9 mouse cellular contexts compared by ENCODE assay signal in genomic region chr9:109093786-109094552, GRCm38 (mm10). TPM values are rescaled to one million over a fixed set of nuclear protein-coding genes. Genes with fewer than 3 reads are reported as not detected.
DNase-seq lines count a peak whose midpoint lies in the region; ATAC-seq and TF ChIP-seq lines count a peak whose summit lies in the region.
"Had no signal": no experiment of that assay in that cellular context is flagged by ENCODE, and none has a peak within 500 bp of the region (broad histone marks: within the 10 kb centered on the region; RNA-seq: fewer than 3 reads in every experiment).

No protein-coding gene starts in this region.

- TF ChIP-seq POLR2A in liver, adult 2 months (IDR thresholded peaks at IDR 0.05; ENCODE audit: extremely low read depth, insufficient read depth, low read length): 0 out of 2 replicates have a peak, but pooled peaks have one; percentile 33

- WGBS in liver, adult 2 months: 9% methylated on average over 11 of the region's 11 CpGs
- WGBS in hindbrain, embryonic 16.5 days: 8% methylated on average over 11 of the region's 11 CpGs
- WGBS in liver, embryonic 13.5 days (ENCODE audit: insufficient replicate concordance): 34% methylated on average over 11 of the region's 11 CpGs
- 17% methylated on average over 11 of the region's 11 CpGs for WGBS in neural tube, embryonic 14.5 days

- no peaks in the 10 kb centered on the region for H3K36me3 ChIP-seq in liver, adult 2 months (ENCODE audit: control insufficient read depth, insufficient read depth, low read length)
- H3K36me3 ChIP-seq in hindbrain, embryonic 16.5 days (ENCODE audit: control insufficient read depth, insufficient read depth, low read length): 0 out of 2 replicates have a peak, but pooled peaks cover 5% of the 10 kb centered on the region
- peaks cover 31% of the 10 kb centered on the region for H3K36me3 ChIP-seq in liver, embryonic 13.5 days
- H3K36me3 ChIP-seq in neural tube, embryonic 14.5 days (ENCODE audit: control insufficient read depth, insufficient read depth, low read length): 0 out of 2 replicates have a peak, but pooled peaks cover 3% of the 10 kb centered on the region

- peak overlapping the region; percentile 92 for H3K27ac ChIP-seq in liver, adult 2 months (replicated peaks; ENCODE audit: insufficient read depth, low read depth, low read length)
- H3K27ac ChIP-seq in hindbrain, embryonic 16.5 days (ENCODE audit: low read depth, low read length): peak overlapping the region; percentile 98
- peak overlapping the region; percentile 75 for H3K27ac ChIP-seq in liver, embryonic 13.5 days
- peak overlapping the region; percentile 100 for H3K27ac ChIP-seq in neural tube, embryonic 14.5 days (ENCODE audit: low read depth, low read length)

- H3K4me3 ChIP-seq in liver, adult 2 months (ENCODE audit: insufficient read depth, low read depth, low read length): peak overlapping the region; percentile 5
- peak overlapping the region; percentile 79 for H3K4me3 ChIP-seq in hindbrain, embryonic 16.5 days (ENCODE audit: low read length)
- peak overlapping the region; percentile 60 for H3K4me3 ChIP-seq in liver, embryonic 13.5 days (replicated peaks)
- H3K4me3 ChIP-seq in neural tube, embryonic 14.5 days (ENCODE audit: low read depth, low read length): peak overlapping the region; percentile 78; the same call in 1 of the 2 replicates

- peak overlapping the region; percentile 83 for H3K4me2 ChIP-seq in hindbrain, embryonic 16.5 days (ENCODE audit: low read length)
- peak overlapping the region; percentile 69 for H3K4me2 ChIP-seq in liver, embryonic 13.5 days
- H3K4me2 ChIP-seq in neural tube, embryonic 14.5 days (ENCODE audit: low read depth, low read length): peak overlapping the region; percentile 95

- no peaks in the 10 kb centered on the region for H3K9me3 ChIP-seq in hindbrain, embryonic 16.5 days (ENCODE audit: control insufficient read depth, low read length)
- H3K9me3 ChIP-seq in liver, embryonic 13.5 days (replicated peaks): no peaks in the 10 kb centered on the region
- no peaks in the 10 kb centered on the region for H3K9me3 ChIP-seq in neural tube, embryonic 14.5 days (ENCODE audit: control insufficient read depth, low read length)

- H3K27me3 ChIP-seq in liver, adult 2 months (ENCODE audit: control insufficient read depth, insufficient read depth, low read length): no peaks in the 10 kb centered on the region
- no peaks in the 10 kb centered on the region for H3K27me3 ChIP-seq in hindbrain, embryonic 16.5 days (replicated peaks; ENCODE audit: control insufficient read depth, insufficient read depth, low read length)
- H3K27me3 ChIP-seq in liver, embryonic 13.5 days: peaks cover 51% of the 10 kb centered on the region
- no peaks in the 10 kb centered on the region for H3K27me3 ChIP-seq in neural tube, embryonic 14.5 days (ENCODE audit: control insufficient read depth, insufficient read depth, low read length)

- H3K9ac ChIP-seq in liver, adult 2 months (ENCODE audit: low read depth, low read length): peak overlapping the region; percentile 25
- H3K9ac ChIP-seq in hindbrain, embryonic 16.5 days (ENCODE audit: low read depth, low read length): peak overlapping the region; percentile 88
- H3K9ac ChIP-seq in liver, embryonic 13.5 days: no peak overlapping the region
- peak overlapping the region; percentile 95 for H3K9ac ChIP-seq in neural tube, embryonic 14.5 days (replicated peaks; ENCODE audit: low read depth, low read length)

- H3K4me1 ChIP-seq in liver, adult 2 months (ENCODE audit: control insufficient read depth, insufficient read depth, low read length): peaks cover 33% of the 10 kb centered on the region
- peaks cover 42% of the 10 kb centered on the region for H3K4me1 ChIP-seq in hindbrain, embryonic 16.5 days (ENCODE audit: control insufficient read depth, insufficient read depth, low read depth, low read length)
- peaks cover 43% of the 10 kb centered on the region for H3K4me1 ChIP-seq in liver, embryonic 13.5 days (replicated peaks)
- H3K4me1 ChIP-seq in neural tube, embryonic 14.5 days (ENCODE audit: control insufficient read depth, insufficient read depth, low read length): peaks cover 37% of the 10 kb centered on the region

- no peak for TF ChIP-seq CTCF in liver, adult 2 months (IDR thresholded peaks at IDR 0.05; ENCODE audit: low read depth, low read length)

- ATAC-seq in hindbrain, embryonic 16.5 days: no peak
- no peak for ATAC-seq in liver, embryonic 13.5 days (ENCODE audit: low read depth)
- ATAC-seq in neural tube, embryonic 14.5 days (ENCODE audit: low read depth): no peak

- DNase-seq in liver, adult 2 months (ENCODE audit: extremely low read depth, low read depth, low spot score): peak; percentile 87
- DNase-seq in liver: no peak
- no peak for DNase-seq in liver, embryonic 13.5 days
- DNase-seq in layer of hippocampus, adult 8-10 months (ENCODE audit: low spot score in 2 of 2): no peak
- no peak for DNase-seq in layer of hippocampus, postnatal 36 days
- DNase-seq in cerebellum, adult 11 months: no peak

- H3K79me2 ChIP-seq in liver, adult 2 months (ENCODE audit: control insufficient read depth, insufficient read depth, low read length): peaks cover 2% of the 10 kb centered on the region; the same call in 1 of the 2 replicates

RNA-seq across cellular contexts. Expression of gene Plxnb1, which starts 1.2 kb away (rescaled TPM):
- 10.9 and 17.9 TPM in 2 replicates for total RNA-seq in liver, adult 2 months (2014; rRNA removed)
- polyA plus RNA-seq in liver, adult 2 months (2012; rRNA removed): 15.4 and 26.5 TPM in 2 replicates
- polyA plus RNA-seq in hindbrain, embryonic 16.5 days (2015; fragmentation: Nextera tagmentation; extraction: Ambion mirVana): 12.6 and 18.2 TPM in 2 replicates
- polyA plus RNA-seq in liver, embryonic 13.5 days (2015; fragmentation: Nextera tagmentation; extraction: Ambion mirVana): 2.3 and 3.2 TPM in 2 replicates
- 13.9 and 14.9 TPM in 2 replicates for polyA plus RNA-seq in neural tube, embryonic 14.5 days (2014; fragmentation: Nextera tagmentation; extraction: Ambion mirVana)
- 10 to 100 TPM; 82.9 to 99.8 (median 89.8) TPM for total RNA-seq in layer of hippocampus, adult 8-10 months (2022)
- 10 to 100 TPM; 79.7 to 88.6 TPM for total RNA-seq in layer of hippocampus, postnatal 36 days (2021)
- polyA plus RNA-seq: G1E had no signal

RNA-seq across cellular contexts. Expression of gene Tma7, which starts 11.6 kb away (rescaled TPM):
- 53.4 and 54.7 TPM in 2 replicates for total RNA-seq in liver, adult 2 months (2014; rRNA removed)
- 23.3 and 24.4 TPM in 2 replicates for polyA plus RNA-seq in liver, adult 2 months (2012; rRNA removed)
- 586 and 663 TPM in 2 replicates for polyA plus RNA-seq in hindbrain, embryonic 16.5 days (2015; fragmentation: Nextera tagmentation; extraction: Ambion mirVana)
- 480 and 506 TPM in 2 replicates for polyA plus RNA-seq in liver, embryonic 13.5 days (2015; fragmentation: Nextera tagmentation; extraction: Ambion mirVana)
- 712 and 779 TPM in 2 replicates for polyA plus RNA-seq in neural tube, embryonic 14.5 days (2014; fragmentation: Nextera tagmentation; extraction: Ambion mirVana)
- total RNA-seq in layer of hippocampus, adult 8-10 months (2022): 100 to 1,000 TPM; 284 to 327 (median 306) TPM
- 100 to 1,000 TPM; 303 to 338 TPM for total RNA-seq in layer of hippocampus, postnatal 36 days (2021)

RNA-seq across cellular contexts. Expression of gene Ccdc51, which starts 11.7 kb away (rescaled TPM):
- 7.5 and 8.6 TPM in 2 replicates for total RNA-seq in liver, adult 2 months (2014; rRNA removed)
- polyA plus RNA-seq in liver, adult 2 months (2012; rRNA removed): 7.2 and 8.2 TPM in 2 replicates
- polyA plus RNA-seq in hindbrain, embryonic 16.5 days (2015; fragmentation: Nextera tagmentation; extraction: Ambion mirVana): 12.5 and 13.1 TPM in 2 replicates
- polyA plus RNA-seq in liver, embryonic 13.5 days (2015; fragmentation: Nextera tagmentation; extraction: Ambion mirVana): 14.6 and 14.7 TPM in 2 replicates
- 10.7 and 13.1 TPM in 2 replicates for polyA plus RNA-seq in neural tube, embryonic 14.5 days (2014; fragmentation: Nextera tagmentation; extraction: Ambion mirVana)
- total RNA-seq in layer of hippocampus, adult 8-10 months (2022): 1 to 10 TPM; 7.8 to 9.2 (median 8.9) TPM
- total RNA-seq in layer of hippocampus, postnatal 36 days (2021): 1 to 10 TPM; 8.5 to 9.1 TPM

RNA-seq across cellular contexts. Expression of gene Atrip, which starts 20.0 kb away (rescaled TPM):
- total RNA-seq in liver, adult 2 months (2014; rRNA removed): 5.1 and 5.4 TPM in 2 replicates
- polyA plus RNA-seq in liver, adult 2 months (2012; rRNA removed): 9.2 and 10.3 TPM in 2 replicates
- 30.0 and 31.8 TPM in 2 replicates for polyA plus RNA-seq in hindbrain, embryonic 16.5 days (2015; fragmentation: Nextera tagmentation; extraction: Ambion mirVana)
- polyA plus RNA-seq in liver, embryonic 13.5 days (2015; fragmentation: Nextera tagmentation; extraction: Ambion mirVana): 12.6 and 12.7 TPM in 2 replicates
- polyA plus RNA-seq in neural tube, embryonic 14.5 days (2014; fragmentation: Nextera tagmentation; extraction: Ambion mirVana): 31.4 and 34.8 TPM in 2 replicates
- 10 to 100 TPM; 26.3 to 31.2 (median 28.3) TPM for total RNA-seq in layer of hippocampus, adult 8-10 months (2022)
- 10 to 100 TPM; 28.1 to 31.0 TPM for total RNA-seq in layer of hippocampus, postnatal 36 days (2021)

RNA-seq across cellular contexts. Expression of gene Trex1, which starts 34.4 kb away (rescaled TPM):
- 7.7 and 8.4 TPM in 2 replicates for total RNA-seq in liver, adult 2 months (2014; rRNA removed)
- 30.7 and 41.1 TPM in 2 replicates for polyA plus RNA-seq in liver, adult 2 months (2012; rRNA removed)
- 13.6 and 14.2 TPM in 2 replicates for polyA plus RNA-seq in hindbrain, embryonic 16.5 days (2015; fragmentation: Nextera tagmentation; extraction: Ambion mirVana)
- 7.4 and 8.9 TPM in 2 replicates for polyA plus RNA-seq in liver, embryonic 13.5 days (2015; fragmentation: Nextera tagmentation; extraction: Ambion mirVana)
- 12.4 and 13.4 TPM in 2 replicates for polyA plus RNA-seq in neural tube, embryonic 14.5 days (2014; fragmentation: Nextera tagmentation; extraction: Ambion mirVana)
- total RNA-seq in layer of hippocampus, adult 8-10 months (2022): 10 to 100 TPM; 13.7 to 18.3 (median 16.4) TPM
- 10 to 100 TPM; 15.6 to 17.2 TPM for total RNA-seq in layer of hippocampus, postnatal 36 days (2021)

Comparison
In these comparisons a context has a peak if more than half of its experiments do, and no peak if none do; other contexts are left out.
1. RNA of gene Tma7, which starts 11.6 kb away (polyA plus RNA-seq): 712 to 779 TPM in neural tube, embryonic 14.5 days, 586 to 663 TPM in hindbrain, embryonic 16.5 days and 480 to 506 TPM in liver, embryonic 13.5 days; 23.3 to 24.4 TPM in liver, adult 2 months; every median in the first group is over 10 times any median in the second.
2. H3K4me3 ChIP-seq: peak in every context shown above with its lines; median percentile 79 in hindbrain, embryonic 16.5 days; 78 in neural tube, embryonic 14.5 days; 60 in liver, embryonic 13.5 days; 5 in liver, adult 2 months.
3. Peak in every context shown above with its lines, with median percentiles within 50 percentile points of each other: H3K27ac ChIP-seq and H3K4me2 ChIP-seq.